Mouse (Mus musculus) embryonic facial prominence, embryonic 11.5 days (tissue): ENCODE data around the gene Mad2l2. TPM values are rescaled to one million over a fixed set of nuclear protein-coding genes. Genes with fewer than 3 reads are reported as not detected.
"Not testable (repeated sequence)": the region's sequence is repeated elsewhere in the genome, so short reads cannot be mapped to it uniquely, and the experiment has no call there.

ENCODE experiments used
- ATAC-seq: fragments of 200-750 bp; cut with Nextera tagmentation; replicated peaks from 2 replicates; pipeline ENCODE4 v1.8.0; 2017; ENCODE audit warnings: low read depth; ENCODE audit not compliant: insufficient number of reproducible peaks, low FRiP score, low TSS enrichment
- DNase-seq: peaks from one replicate; pipeline ENCODE4 v3.0.0-alpha.2; 2015; ENCODE audit warnings: low spot score
- H3K27ac ChIP-seq: fragments of 300-500 bp; sonication (generic); replicated peaks from 2 replicates; pipeline ENCODE4 v1.5.1; 2014; ENCODE audit warnings: mild to moderate bottlenecking, low read depth, low read length, control low read depth
- H3K27me3 ChIP-seq: fragments of 300-500 bp; sonication (generic); 2 replicates; pipeline ENCODE4 v1.6.1; 2014; ENCODE audit warnings: mild to moderate bottlenecking, low read length, moderate library complexity, mixed read lengths; ENCODE audit not compliant: control insufficient read depth, insufficient read depth
- H3K36me3 ChIP-seq: fragments of 300-500 bp; sonication (generic); replicated peaks from 2 replicates; pipeline ENCODE4 v1.6.1; 2014; ENCODE audit warnings: low read depth, mild to moderate bottlenecking, low read length, moderate library complexity, mixed read lengths; ENCODE audit not compliant: control insufficient read depth, insufficient read depth
- H3K4me1 ChIP-seq: fragments of 300-500 bp; sonication (generic); 2 replicates; pipeline ENCODE4 v1.6.1; 2014; ENCODE audit warnings: low read length, mixed read lengths; ENCODE audit not compliant: control insufficient read depth, insufficient read depth
- H3K4me2 ChIP-seq: fragments of 300-500 bp; sonication (generic); 2 replicates; pipeline ENCODE4 v1.6.1; 2014; ENCODE audit warnings: low read depth, mild to moderate bottlenecking, control low read depth, low read length, moderate library complexity
- H3K4me3 ChIP-seq: fragments of 300-500 bp; sonication (generic); 2 replicates; pipeline ENCODE4 v1.5.1; 2014; ENCODE audit warnings: low read depth, low read length, control low read depth
- H3K9ac ChIP-seq: fragments of 300-500 bp; sonication (generic); replicated peaks from 2 replicates; pipeline ENCODE4 v1.6.1; 2014; ENCODE audit warnings: mild to moderate bottlenecking, control low read depth, low read length
- H3K9me3 ChIP-seq: fragments of 300-500 bp; sonication (generic); replicated peaks from 2 replicates; pipeline ENCODE4 v1.6.1; 2016; ENCODE audit warnings: mild to moderate bottlenecking, low read length, inconsistent platforms, mixed read lengths; ENCODE audit not compliant: control insufficient read depth
- WGBS: fragments of 180-500 bp; shearing (Covaris S2); extraction: QIAGEN DNeasy Blood & Tissue Kit; methylation state at CpG from one replicate; pipeline ENCODE4 v1.1.7; 2014; 5-methylcytosine and 5-hydroxymethylcytosine counted together
- microRNA-seq: library from miRNA; unstranded; fragments of <30 nt; microRNA quantifications from one replicate; pipeline ENCODE4, GENCODE M21; 2016; ENCODE audit warnings: borderline number of aligned reads
- polyA plus RNA-seq: library from polyadenylated mRNA; unstranded; fragments of >200 nt; fragmentation: Nextera tagmentation; extraction: Ambion mirVana; gene quantifications from 2 replicates; pipeline ENCODE4 v1.2.1, GENCODE M21; 2014

The Mad2l2 gene
- polyA plus RNA-seq, 1 experiment from 2014 or later = 75.3 TPM

DNA sequence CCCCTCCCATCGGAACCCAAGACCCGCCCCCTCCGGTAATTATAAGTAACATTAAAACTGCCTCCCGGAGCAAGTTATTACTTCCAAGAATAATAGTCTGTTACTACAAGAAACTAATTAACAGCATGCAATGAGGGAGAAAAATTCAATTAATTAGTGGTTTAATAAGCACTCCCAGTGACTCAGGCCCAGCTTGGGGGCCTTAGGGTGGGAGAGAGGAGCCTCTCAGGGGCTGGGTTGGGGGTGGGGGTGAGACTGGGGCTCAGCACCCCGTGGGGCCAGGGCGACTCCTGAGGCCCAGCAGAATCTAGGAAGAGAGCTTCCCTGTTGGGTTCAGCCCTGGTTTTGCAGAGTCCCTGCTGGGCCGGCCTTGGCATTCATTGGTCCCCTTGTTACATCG is 52.2 kb downstream of the Mad2l2 start:
- DNase-seq = no peak
- 30% methylated on average over 8 of the region's 8 CpGs for WGBS
- no peak overlapping the region for H3K4me3 ChIP-seq
- no peak overlapping the region for H3K9ac ChIP-seq
- H3K27me3 ChIP-seq = no peaks in the 10 kb centered on the region
- H3K4me1 ChIP-seq = no peaks in the 10 kb centered on the region; the same call in 1 of the 2 replicates
- H3K4me2 ChIP-seq = no peak overlapping the region
- no peaks in the 10 kb centered on the region; the same call in 1 of the 2 replicates for H3K9me3 ChIP-seq
- no peak for ATAC-seq
- no peaks in the 10 kb centered on the region for H3K36me3 ChIP-seq
- H3K27ac ChIP-seq = no peak overlapping the region

DNA sequence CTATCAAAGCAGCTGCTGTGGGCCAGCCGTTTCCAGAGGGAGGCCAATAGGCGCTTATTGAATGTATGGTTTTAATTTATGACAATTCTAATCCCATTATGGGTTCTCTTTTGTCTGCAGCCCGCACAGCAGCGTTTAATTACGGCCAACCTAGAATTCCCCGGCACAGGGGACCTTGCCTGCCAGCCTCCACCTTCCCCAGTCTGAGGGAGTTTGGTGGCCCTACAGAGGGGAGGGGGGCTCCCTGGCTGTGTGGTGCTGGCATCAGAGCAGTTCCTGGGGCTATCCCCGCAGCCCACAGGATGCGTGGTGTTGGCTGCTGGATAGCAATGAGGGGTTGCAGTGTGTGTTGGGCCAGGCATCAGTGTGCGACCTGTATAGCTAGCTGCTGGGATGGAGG is 54.4 kb downstream of the Mad2l2 start:
- DNase-seq = peak; percentile 72
- Histone ChIP-seq H3K9me3 (no peaks in the 10 kb centered on the region; the same call in 1 of the 2 replicates), H3K4me1 (no peaks in the 10 kb centered on the region; the same call in 1 of the 2 replicates), H3K4me2 (no peak overlapping the region), H3K36me3 (no peaks in the 10 kb centered on the region), H3K4me3 (no peak overlapping the region), H3K27ac (no peak overlapping the region), H3K9ac (no peak overlapping the region), H3K27me3 (no peaks in the 10 kb centered on the region)
- ATAC-seq = no peak
- WGBS = 31% methylated on average over 9 of the region's 9 CpGs

DNA sequence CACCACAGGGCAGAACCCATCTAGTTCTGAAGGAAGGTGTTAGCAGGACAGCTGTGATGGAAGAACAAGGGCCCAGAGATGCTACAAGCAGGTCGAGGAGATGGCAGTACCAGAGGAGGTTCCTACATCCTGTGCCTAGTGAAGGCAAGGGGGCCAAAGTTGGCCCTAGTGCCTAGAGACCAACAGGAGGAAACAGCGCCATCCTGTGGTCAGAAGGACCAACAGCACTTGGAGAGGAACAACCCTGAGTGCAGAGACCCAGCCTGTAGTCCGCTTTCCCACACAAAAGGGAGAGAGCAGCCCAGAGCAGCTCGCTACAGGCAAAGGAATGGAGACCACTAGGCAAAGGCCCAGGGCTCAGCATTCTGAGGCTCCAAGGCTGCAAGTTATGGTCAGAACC is 55.6 kb downstream of the Mad2l2 start:
- Histone ChIP-seq H3K4me2 (no peak overlapping the region), H3K36me3 (no peaks in the 10 kb centered on the region), H3K4me1 (no peaks in the 10 kb centered on the region; the same call in 1 of the 2 replicates), H3K9me3 (no peaks in the 10 kb centered on the region; the same call in 1 of the 2 replicates), H3K27me3 (no peaks in the 10 kb centered on the region), H3K27ac (no peak overlapping the region), H3K9ac (no peak overlapping the region), H3K4me3 (no peak overlapping the region)
- DNase-seq (no peak), ATAC-seq (no peak)
- WGBS = 63% methylated on average over 4 of the region's 4 CpGs

- not testable (repeated sequence) for H3K9me3 ChIP-seq, H3K27me3 ChIP-seq, H3K36me3 ChIP-seq, H3K4me1 ChIP-seq, ATAC-seq, H3K4me2 ChIP-seq, H3K27ac ChIP-seq, H3K9ac ChIP-seq, H3K4me3 ChIP-seq, DNase-seq
- 86% methylated on average over 1 of the region's 1 CpGs for WGBS
Measured at GRCm38 (mm10) chr4:148188767-148189166, 58.6 kb downstream of the Mad2l2 start.

DNA sequence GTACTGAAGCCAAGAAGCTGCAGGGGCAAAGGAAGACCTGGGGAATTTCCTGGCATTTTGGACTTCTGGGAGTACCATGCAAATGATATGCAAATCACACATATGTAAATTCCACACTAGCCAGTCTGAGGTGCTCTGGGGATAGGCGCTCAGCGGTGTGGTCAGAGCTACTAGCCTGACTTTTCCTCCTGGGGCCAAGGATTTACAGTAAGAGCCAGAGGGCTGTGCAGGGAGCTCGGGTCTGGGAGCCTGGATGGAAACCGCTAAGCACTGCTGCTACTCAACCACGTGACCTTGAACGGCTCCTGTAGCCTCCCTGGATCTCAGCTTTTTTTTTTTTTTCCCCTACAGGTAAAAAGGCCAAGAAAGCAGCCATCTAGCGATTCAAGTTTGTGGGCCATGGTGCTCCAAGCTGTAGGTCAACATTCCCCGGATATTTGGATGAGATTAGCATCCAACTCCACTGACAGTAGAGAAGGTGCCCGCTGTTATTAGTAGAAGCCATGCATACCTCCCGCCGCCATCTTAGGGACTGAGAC is 62.6 kb downstream of the Mad2l2 start:
- no peak for DNase-seq
- no peaks in the 10 kb centered on the region for H3K27me3 ChIP-seq
- no peaks in the 10 kb centered on the region for H3K36me3 ChIP-seq
- H3K4me2 ChIP-seq = no peak overlapping the region
- 31% methylated on average over 11 of the region's 11 CpGs for WGBS
- H3K4me1 ChIP-seq = no peaks in the 10 kb centered on the region
- no peak overlapping the region for H3K4me3 ChIP-seq
- H3K9ac ChIP-seq = no peak overlapping the region
- no peak overlapping the region for H3K27ac ChIP-seq
- ATAC-seq = no peak
- no peaks in the 10 kb centered on the region for H3K9me3 ChIP-seq

GRCm38 (mm10) chr4:148194400-148194799 is 64.2 kb downstream of the Mad2l2 start:
- ATAC-seq = 0 out of 2 replicates have a peak, but pooled peaks have one; percentile 19
- no peak overlapping the region for H3K4me3 ChIP-seq

More at GRCm38 (mm10) chr4:148194400-148194799, 64.2 kb downstream of the Mad2l2 start:
- no peaks in the 10 kb centered on the region for H3K36me3 ChIP-seq
- no peak overlapping the region for H3K27ac ChIP-seq
- DNase-seq = no peak
- H3K9me3 ChIP-seq = no peaks in the 10 kb centered on the region
- no peaks in the 10 kb centered on the region for H3K4me1 ChIP-seq
- H3K27me3 ChIP-seq = peaks cover 3% of the 10 kb centered on the region; the same call in 1 of the 2 replicates
- no peak overlapping the region for H3K9ac ChIP-seq
- no peak overlapping the region for H3K4me2 ChIP-seq

Small RNA genes within 50 kb of the gene (microRNA-seq; reads per million reads assigned to microRNA genes)
- gene Mir7022 = not detected

Other genes starting within 250 kb of the Mad2l2 start
- gene Mfn2, start 225.7 kb upstream of the Mad2l2 start, polyA plus RNA-seq = 23.1 and 28.0 TPM in 2 replicates
- gene Plod1, start 193.6 kb upstream of the Mad2l2 start, polyA plus RNA-seq = 32.7 and 36.4 TPM in 2 replicates
- gene 2510039O18Rik, start 189.5 kb upstream of the Mad2l2 start, polyA plus RNA-seq = 14.5 and 15.9 TPM in 2 replicates
- gene Nppb, start 144.6 kb upstream of the Mad2l2 start, polyA plus RNA-seq = 0.57 and 1.0 TPM in 2 replicates
- gene Nppa, start 129.7 kb upstream of the Mad2l2 start, polyA plus RNA-seq = 1.9 and 19.5 TPM in 2 replicates
- 8.9 and 9.8 TPM in 2 replicates for gene Clcn6, start 91.6 kb upstream of the Mad2l2 start, polyA plus RNA-seq
- gene Mthfr, start 91.3 kb upstream of the Mad2l2 start, polyA plus RNA-seq = 13.5 and 14.1 TPM in 2 replicates
- 7.0 and 10.3 TPM in 2 replicates for gene Agtrap, start 42.4 kb upstream of the Mad2l2 start, polyA plus RNA-seq
- gene Draxin, start 314 bp downstream of the Mad2l2 start, polyA plus RNA-seq = 1.2 and 2.2 TPM in 2 replicates
- gene Fbxo6, start 21.8 kb downstream of the Mad2l2 start, polyA plus RNA-seq = 9.8 and 11.3 TPM in 2 replicates
- 24.0 and 25.1 TPM in 2 replicates for gene Fbxo44, start 30.1 kb downstream of the Mad2l2 start, polyA plus RNA-seq
- 1.5 and 1.9 TPM in 2 replicates for gene Fbxo2, start 30.2 kb downstream of the Mad2l2 start, polyA plus RNA-seq
- 0.86 and 1.1 TPM in 2 replicates for gene Disp3, start 157.6 kb downstream of the Mad2l2 start, polyA plus RNA-seq